Mouse (Mus musculus) limb, embryonic 14.5 days (tissue): ENCODE measurements around the gene Arhgef12. TPM values are rescaled to one million over a fixed set of nuclear protein-coding genes. Genes with fewer than 3 reads are reported as not detected.
A peak's percentile ranks its signal among the peaks of the same experiment; 100 is the strongest.

ENCODE experiments used
- ATAC-seq: fragments of 200-750 bp; cut with Nextera tagmentation; 2 replicates; pipeline ENCODE4 v1.8.0; 2017; ENCODE audit warnings: low read depth, moderate number of reproducible peaks, moderate TSS enrichment; ENCODE audit not compliant: low FRiP score
- DNase-seq: peaks from one replicate; pipeline ENCODE4 v3.0.0-alpha.2; 2015; ENCODE audit warnings: low spot score
- H3K27ac ChIP-seq: fragments of 300-500 bp; sonication (generic); replicated peaks from 2 replicates; pipeline ENCODE4 v1.5.1; 2014; ENCODE audit warnings: low read depth, mild to moderate bottlenecking, low read length, moderate library complexity, mixed read lengths
- H3K27me3 ChIP-seq: fragments of 300-500 bp; sonication (generic); 2 replicates; pipeline ENCODE4 v1.6.1; 2014; ENCODE audit warnings: low read length, mixed read lengths; ENCODE audit not compliant: control insufficient read depth, insufficient read depth
- H3K36me3 ChIP-seq: fragments of 300-500 bp; sonication (generic); 2 replicates; pipeline ENCODE4 v1.6.1; 2014; ENCODE audit warnings: mild to moderate bottlenecking, low read length, moderate library complexity, mixed read lengths; ENCODE audit not compliant: control insufficient read depth, insufficient read depth
- H3K4me1 ChIP-seq: fragments of 300-500 bp; sonication (generic); 2 replicates; pipeline ENCODE4 v1.6.1; 2014; ENCODE audit warnings: antibody characterized with exemption, low read length, mixed read lengths; ENCODE audit not compliant: control insufficient read depth, insufficient read depth
- H3K4me2 ChIP-seq: fragments of 300-500 bp; sonication (generic); replicated peaks from 2 replicates; pipeline ENCODE4 v1.6.1; 2014; ENCODE audit warnings: low read depth, mild to moderate bottlenecking, low read length, moderate library complexity; ENCODE audit not compliant: severe bottlenecking
- H3K4me3 ChIP-seq: fragments of 300-500 bp; sonication (generic); replicated peaks from 2 replicates; pipeline ENCODE4 v1.5.1; 2014; ENCODE audit warnings: low read length
- H3K9ac ChIP-seq: fragments of 300-500 bp; sonication (generic); 2 replicates; pipeline ENCODE4 v1.6.1; 2014; ENCODE audit warnings: mild to moderate bottlenecking, low read depth, low read length, moderate library complexity; ENCODE audit not compliant: severe bottlenecking
- H3K9me3 ChIP-seq: fragments of 300-500 bp; sonication (generic); 2 replicates; pipeline ENCODE4 v1.6.1; 2016; ENCODE audit warnings: low read length; ENCODE audit not compliant: control insufficient read depth
- POLR2A ChIP-seq: fragments of 200-500 bp; IDR thresholded peaks from 2 replicates; pipeline ENCODE4 v1.8.0; 2012; ENCODE audit warnings: inconsistent platforms, mild to moderate bottlenecking, moderate library complexity, borderline replicate concordance; ENCODE audit not compliant: insufficient read depth, insufficient read length; ENCODE audit errors: extremely low read depth
- WGBS: fragments of 180-500 bp; shearing (Covaris S2); extraction: QIAGEN DNeasy Blood & Tissue Kit; methylation state at CpG from one replicate; pipeline ENCODE4 v1.1.7; 2014; 5-methylcytosine and 5-hydroxymethylcytosine counted together
- polyA plus RNA-seq, 2 experiments: library from polyadenylated mRNA; depleted of rRNA in 1 of 2; stranded (reverse) in 1 of 2; unstranded in 1 of 2; fragments of >200 nt; fragmentation: Nextera tagmentation in 1 of 2; extraction: Ambion mirVana in 1 of 2; gene quantifications; 2 replicates each; pipeline versions ENCODE4 v1.2.1 to v1.2.3; 2012 to 2014

Gene Arhgef12
- polyA plus RNA-seq, 2 experiments: 15.7 to 26.1 TPM

- Histone ChIP-seq H3K4me1 (0 out of 2 replicates have a peak, but pooled peaks cover 4% of the 10 kb centered on the region), H3K4me2 (peak within 1 kb of the TSS; percentile 78), H3K36me3 (peaks cover 5% of the 10 kb centered on the region; the same call in 1 of the 2 replicates), H3K9me3 (no peaks in the 10 kb centered on the region), H3K27me3 (no peaks in the 10 kb centered on the region), H3K9ac (peak within 1 kb of the TSS; percentile 76), H3K27ac (no peak within 1 kb of the TSS), H3K4me3 (peak within 1 kb of the TSS; percentile 69)
- 4% methylated on average over 47 of the region's 55 CpGs for whole genome bisulfite sequencing
- ATAC-seq (peak; percentile 90), DNase-seq (peak; percentile 44)
- 0 out of 2 replicates have a peak, but pooled peaks have one; percentile 57 for TF ChIP-seq POLR2A
Measured at GRCm38 (mm10) chr9:43116134-43116996, 9.3 kb upstream of the Arhgef12 start, which contains the start of gene Tmem136. Gene Tmem136, minus strand, starts transcription at chr9:43116570.

DNA sequence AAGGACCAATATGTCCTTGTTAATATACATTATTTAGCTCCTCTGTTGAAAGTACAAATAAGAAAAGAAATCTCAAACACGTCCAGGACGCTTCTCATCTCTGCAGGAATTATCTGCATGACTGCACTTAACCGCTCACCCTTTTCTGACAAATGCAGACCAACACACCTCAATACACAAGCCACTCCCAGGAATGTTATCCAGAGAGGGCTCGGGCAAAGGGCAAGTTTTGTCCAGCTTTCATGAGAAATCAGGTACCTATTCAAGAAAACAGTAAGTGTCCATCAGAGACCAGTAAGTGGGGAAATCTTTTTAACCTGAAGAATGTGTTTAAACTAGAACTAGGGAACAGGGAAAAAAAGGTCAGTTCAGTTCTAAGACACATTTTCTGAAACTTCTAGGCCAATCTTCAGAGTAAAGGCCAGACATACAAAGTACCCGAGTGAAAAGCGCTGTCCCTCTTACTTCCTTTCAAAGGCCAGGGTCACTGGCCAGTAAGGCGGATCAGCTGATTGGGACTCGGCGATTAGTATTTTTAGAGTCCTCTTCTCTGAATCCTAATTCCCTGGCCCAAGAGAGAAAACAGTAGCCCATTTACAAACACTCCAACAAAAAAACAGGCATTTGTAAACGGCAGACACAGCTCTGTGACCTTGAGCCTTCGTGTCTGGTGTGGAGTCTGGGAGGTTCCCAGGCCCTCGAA, 8.5 kb upstream of the Arhgef12 start:
- 35% methylated on average over 12 of the region's 12 CpGs for WGBS

GRCm38 (mm10) chr9:43114833-43115232, 7.8 kb upstream of the Arhgef12 start:
- ATAC-seq: no peak
- no peak for TF ChIP-seq POLR2A
- DNase-seq: no peak
- Histone ChIP-seq H3K36me3 (peaks cover 12% of the 10 kb centered on the region; the same call in 1 of the 2 replicates), H3K9ac (no peak overlapping the region), H3K4me3 (no peak overlapping the region), H3K27ac (no peak overlapping the region), H3K27me3 (no peaks in the 10 kb centered on the region), H3K4me2 (no peak overlapping the region), H3K9me3 (no peaks in the 10 kb centered on the region), H3K4me1 (0 out of 2 replicates have a peak, but pooled peaks cover 4% of the 10 kb centered on the region)
- 90% methylated on average over 4 of the region's 4 CpGs for WGBS

More for the DNA sequence above, 8.5 kb upstream of the Arhgef12 start:
- H3K4me3 ChIP-seq: peak overlapping the region; percentile 69
- ATAC-seq: no peak
- H3K4me1 ChIP-seq: 0 out of 2 replicates have a peak, but pooled peaks cover 4% of the 10 kb centered on the region
- peak overlapping the region; percentile 78 for H3K4me2 ChIP-seq
- peaks cover 8% of the 10 kb centered on the region; the same call in 1 of the 2 replicates for H3K36me3 ChIP-seq
- H3K9me3 ChIP-seq: no peaks in the 10 kb centered on the region
- no peak for DNase-seq
- no peaks in the 10 kb centered on the region for H3K27me3 ChIP-seq
- H3K27ac ChIP-seq: no peak overlapping the region
- peak overlapping the region; percentile 76 for H3K9ac ChIP-seq
- TF ChIP-seq POLR2A: no peak

DNA sequence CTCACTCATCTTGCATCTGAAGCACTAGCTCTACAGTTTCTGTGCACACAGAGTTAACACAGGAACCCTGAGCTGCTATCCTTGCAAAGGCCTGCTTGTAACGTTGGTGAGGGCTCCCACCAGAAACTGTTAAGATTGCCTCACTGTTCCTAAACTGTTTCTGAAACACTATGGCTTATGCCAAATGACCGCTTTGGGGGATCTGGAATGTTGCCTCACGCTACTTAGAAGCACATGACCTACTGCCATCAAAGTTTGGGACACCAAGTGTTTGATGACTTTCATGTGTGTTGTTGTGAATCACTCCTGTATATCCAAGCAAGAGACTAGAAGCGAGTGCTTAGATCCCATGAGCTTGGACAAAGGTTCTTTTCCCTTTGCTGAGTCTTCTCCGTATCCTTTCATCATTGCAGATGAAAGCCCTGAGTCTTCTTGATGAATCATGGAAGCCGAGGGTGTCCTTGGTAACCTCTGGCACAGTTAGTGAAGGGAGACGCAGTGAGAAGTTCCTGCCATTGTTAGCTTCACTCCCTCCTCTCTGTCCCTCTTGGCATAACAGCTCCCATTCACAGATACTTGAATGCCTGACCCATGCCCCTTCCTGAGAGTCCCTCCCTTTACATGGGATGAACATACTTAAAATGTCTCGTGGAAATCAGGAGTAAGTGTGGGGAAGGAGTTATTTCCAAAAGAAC, 3.4 kb upstream of the Arhgef12 start:
- WGBS: 83% methylated on average over 8 of the region's 8 CpGs
- TF ChIP-seq POLR2A: no peak
- no peak for ATAC-seq

More for the DNA sequence above, 3.4 kb upstream of the Arhgef12 start:
- Histone ChIP-seq H3K27ac (no peak overlapping the region), H3K4me2 (no peak overlapping the region), H3K9me3 (no peaks in the 10 kb centered on the region), H3K4me3 (no peak overlapping the region), H3K9ac (no peak overlapping the region), H3K4me1 (peaks cover 5% of the 10 kb centered on the region; the same call in 1 of the 2 replicates), H3K27me3 (no peaks in the 10 kb centered on the region), H3K36me3 (peaks cover 12% of the 10 kb centered on the region; the same call in 1 of the 2 replicates)
- no peak for DNase-seq
